Mouse (Mus musculus): Measurements from ENCODE around the gene Rbm48.

The Rbm48 gene

GRCm38 (mm10) chr5:3551481-3551880, 44.9 kb downstream of the Rbm48 start:
- no peak for DNase-seq (ENCODE audit: extremely low read depth, low read depth)

- no peak for DNase-seq (ENCODE audit: extremely low read depth, low read depth)
Measured at GRCm38 (mm10) chr5:3546226-3546625, 50.2 kb downstream of the Rbm48 start.

GRCm38 (mm10) chr5:3544480-3544769, 52.0 kb downstream of the Rbm48 start:
- DNase-seq (ENCODE audit: extremely low read depth, low read depth), result no peak

- peak; percentile 80 for DNase-seq (ENCODE audit: extremely low read depth, low read depth)
Measured at GRCm38 (mm10) chr5:3543629-3544479, 52.5 kb downstream of the Rbm48 start, which contains the start of gene Fam133b. TSS of gene Fam133b (plus strand) at chr5:3543833.

- no peak for DNase-seq (ENCODE audit: extremely low read depth, low read depth)
Measured at GRCm38 (mm10) chr5:3541871-3542270, 54.5 kb downstream of the Rbm48 start.

- no peak for DNase-seq (ENCODE audit: extremely low read depth, low read depth)
Measured at GRCm38 (mm10) chr5:3538505-3539472, 57.6 kb downstream of the Rbm48 start.

- no peak for DNase-seq (ENCODE audit: extremely low read depth, low read depth)
Measured at GRCm38 (mm10) chr5:3536592-3537212, 59.7 kb downstream of the Rbm48 start.

Measured in MEL-GATA-1-ER (cell line).